Mouse (Mus musculus): Measurements from ENCODE around the gene Lpcat4. TPM values are rescaled to one million over a fixed set of nuclear protein-coding genes. Genes with fewer than 3 reads are reported as not detected.
"Not testable (repeated sequence)": the region's sequence is repeated elsewhere in the genome, so short reads cannot be mapped to it uniquely, and the experiment has no call there.

Gene Lpcat4
- total and polyA plus RNA-seq, 3 experiments, result 11.7 to 69.9 TPM; not detected in 1

- DNase-seq (ENCODE audit: low read depth, low spot score), result no peak
- peaks cover 6 to 26% of the 10 kb centered on the region in 2 experiments; a peak in 2 of 4 replicates for H3K4me1 ChIP-seq (ENCODE audit: control insufficient read depth in 1 of 2, insufficient read depth in 2 of 2, low read length in 2 of 2)
- no peaks in the 10 kb centered on the region for H3K9me3 ChIP-seq (replicated peaks; ENCODE audit: insufficient read depth, low read length)
- peak overlapping the region; percentile 78 for H3K9ac ChIP-seq (ENCODE audit: control insufficient read depth, low read depth, low read length, poor library complexity, severe bottlenecking)
- peaks cover 12% of the 10 kb centered on the region for H3K79me2 ChIP-seq (ENCODE audit: control insufficient read depth, insufficient read depth, low read length, poor library complexity)
- peaks cover 0 to 22% of the 10 kb centered on the region in 2 experiments; a peak in 2 of 4 replicates for H3K36me3 ChIP-seq (ENCODE audit: control insufficient read depth in 1 of 2, insufficient read depth in 2 of 2, low read length in 2 of 2)
- no peaks in the 10 kb centered on the region for H3K27me3 ChIP-seq (ENCODE audit: control insufficient read depth in 1 of 2, insufficient read depth in 2 of 2, low read length in 2 of 2)
- no peak for TF ChIP-seq BHLHE40 (IDR thresholded peaks at IDR 0.05; ENCODE audit: borderline replicate concordance, low read depth, low read length)
- peak; percentile 78 for TF ChIP-seq CHD1 (IDR thresholded peaks at IDR 0.05; ENCODE audit: low read depth, low read length)
- H3K27ac ChIP-seq (ENCODE audit: control insufficient read depth, low read depth, low read length), result peak overlapping the region; percentile 80
- peak overlapping the region; percentile 82 to 87 for H3K4me3 ChIP-seq (ENCODE audit: control insufficient read depth in 1 of 2, insufficient read depth in 1 of 2, low read depth in 2 of 2, low read length in 2 of 2)
Observed at GRCm38 (mm10) chr2:112285031-112285390, 45.7 kb downstream of the Lpcat4 start.

- peak; percentile 92 for TF ChIP-seq TBP (IDR thresholded peaks at IDR 0.05; ENCODE audit: low read depth, low read length)
- H3K27me3 ChIP-seq (ENCODE audit: control insufficient read depth in 1 of 2, insufficient read depth in 2 of 2, low read length in 2 of 2), result not testable (repeated sequence)
Observed at GRCm38 (mm10) chr2:112286062-112286461, 46.8 kb downstream of the Lpcat4 start.

GRCm38 (mm10) chr2:112287059-112287458 lies 47.8 kb downstream of the Lpcat4 start:
- Histone ChIP-seq H3K9ac (ENCODE audit: control insufficient read depth, low read depth, low read length, poor library complexity, severe bottlenecking) (no peak overlapping the region), H3K4me1 (ENCODE audit: control insufficient read depth in 1 of 2, insufficient read depth in 2 of 2, low read length in 2 of 2) (peaks cover 6 to 26% of the 10 kb centered on the region in 2 experiments; a peak in 2 of 4 replicates), H3K27ac (ENCODE audit: control insufficient read depth, low read depth, low read length) (no peak overlapping the region), H3K36me3 (ENCODE audit: control insufficient read depth in 1 of 2, insufficient read depth in 2 of 2, low read length in 2 of 2) (peaks cover 0 to 24% of the 10 kb centered on the region in 2 experiments; a peak in 2 of 4 replicates), H3K27me3 (ENCODE audit: control insufficient read depth in 1 of 2, insufficient read depth in 2 of 2, low read length in 2 of 2) (no peaks in the 10 kb centered on the region), H3K4me3 (ENCODE audit: control insufficient read depth in 1 of 2, insufficient read depth in 1 of 2, low read depth in 2 of 2, low read length in 2 of 2) (no peak overlapping the region), H3K9me3 (replicated peaks; ENCODE audit: insufficient read depth, low read length) (no peaks in the 10 kb centered on the region), H3K79me2 (ENCODE audit: control insufficient read depth, insufficient read depth, low read length, poor library complexity) (peaks cover 12% of the 10 kb centered on the region)
- peak; percentile 67 for DNase-seq (ENCODE audit: low read depth, low spot score)
- no peak for TF ChIP-seq CTCF (IDR thresholded peaks at IDR 0.05 in 2 of 3, conservative IDR thresholded peaks at IDR 0.05 in 1 of 3; ENCODE audit: control insufficient read depth in 1 of 3, insufficient read depth in 1 of 3, low read depth in 2 of 3, low read length in 3 of 3, poor library complexity in 1 of 3, severe bottlenecking in 1 of 3)
- TF ChIP-seq RCOR1 (IDR thresholded peaks at IDR 0.05; ENCODE audit: low read depth, low read length), result no peak
- no peak for TF ChIP-seq ZNF384 (IDR thresholded peaks at IDR 0.05; ENCODE audit: low read depth, low read length)
- TF ChIP-seq MAZ (IDR thresholded peaks at IDR 0.05; ENCODE audit: low read depth, low read length), result no peak
- no peak for TF ChIP-seq SMC3 (IDR thresholded peaks at IDR 0.05; ENCODE audit: low read depth, low read length)
- no peak for TF ChIP-seq JUND (IDR thresholded peaks at IDR 0.05; ENCODE audit: low read depth, low read length)
- TF ChIP-seq HCFC1 (IDR thresholded peaks at IDR 0.05; ENCODE audit: low read depth, low read length), result no peak
- TF ChIP-seq ELF1 (IDR thresholded peaks at IDR 0.05; ENCODE audit: low read depth, low read length), result no peak
- no peak for TF ChIP-seq ZKSCAN1 (IDR thresholded peaks at IDR 0.05; ENCODE audit: low read depth, low read length)
- TF ChIP-seq CHD1 (IDR thresholded peaks at IDR 0.05; ENCODE audit: low read depth, low read length), result no peak

More at GRCm38 (mm10) chr2:112286062-112286461, 46.8 kb downstream of the Lpcat4 start:
- H3K4me1 ChIP-seq (ENCODE audit: control insufficient read depth in 1 of 2, insufficient read depth in 2 of 2, low read length in 2 of 2), result peaks cover 6 to 26% of the 10 kb centered on the region in 2 experiments; a peak in 2 of 4 replicates
- H3K36me3 ChIP-seq (ENCODE audit: control insufficient read depth in 1 of 2, insufficient read depth in 2 of 2, low read length in 2 of 2), result peaks cover 0 to 22% of the 10 kb centered on the region in 2 experiments; a peak in 2 of 4 replicates
- H3K9ac ChIP-seq (ENCODE audit: control insufficient read depth, low read depth, low read length, poor library complexity, severe bottlenecking), result peak overlapping the region; percentile 78; the same call in 1 of the 2 replicates
- not testable (repeated sequence) for H3K27ac ChIP-seq (ENCODE audit: control insufficient read depth, low read depth, low read length); DNase-seq (ENCODE audit: low read depth, low spot score); H3K9me3 ChIP-seq (replicated peaks; ENCODE audit: insufficient read depth, low read length)
- peaks cover 12% of the 10 kb centered on the region for H3K79me2 ChIP-seq (ENCODE audit: control insufficient read depth, insufficient read depth, low read length, poor library complexity)
- peak overlapping the region in 1 of 2 experiments; percentile 82; a peak in 2 of 4 replicates for H3K4me3 ChIP-seq (ENCODE audit: control insufficient read depth in 1 of 2, insufficient read depth in 1 of 2, low read depth in 2 of 2, low read length in 2 of 2)

Data from MEL (cell line).